Mouse (Mus musculus) G1E (cell line): ENCODE data around the gene Gaa. TPM values are rescaled to one million over a fixed set of nuclear protein-coding genes. Genes with fewer than 3 reads are reported as not detected.
"Not testable (repeated sequence)": the region's sequence is repeated elsewhere in the genome, so short reads cannot be mapped to it uniquely, and the experiment has no call there.

Source experiments
- ATAC-seq: 2 replicates; pipeline ENCODE4 v1.8.0; 2016; ENCODE audit warnings: mild to moderate bottlenecking; ENCODE audit not compliant: insufficient number of reproducible peaks, poor library complexity, low FRiP score, severe bottlenecking; ENCODE audit errors: extremely low read depth
- DNase-seq: peaks from one replicate; pipeline ENCODE4 v3.0.0; 2012; ENCODE audit warnings: low spot score
- H3K27me3 ChIP-seq: 2 replicates; pipeline ENCODE4 v1.6.1; 2012; ENCODE audit warnings: mild to moderate bottlenecking, low read length, inconsistent platforms; ENCODE audit not compliant: insufficient read depth
- H3K36me3 ChIP-seq: replicated peaks from 2 replicates; pipeline ENCODE3; 2012; ENCODE audit warnings: mild to moderate bottlenecking, inconsistent platforms
- H3K4me1 ChIP-seq: 2 replicates; pipeline ENCODE4 v1.6.1; 2012; ENCODE audit warnings: low read depth, low read length, inconsistent platforms, mixed read lengths; ENCODE audit not compliant: insufficient read depth
- H3K4me3 ChIP-seq: 2 replicates; pipeline ENCODE4 v1.5.1; 2012; ENCODE audit warnings: low read depth, mild to moderate bottlenecking, inconsistent platforms, low read length, moderate library complexity, mixed read lengths
- H3K9me3 ChIP-seq: replicated peaks from 2 replicates; pipeline ENCODE4 v1.6.1; 2012; ENCODE audit warnings: inconsistent platforms
- CTCF ChIP-seq: IDR thresholded peaks from 2 replicates; pipeline ENCODE4 v1.5.1; 2012; ENCODE audit warnings: low read depth, low read length, inconsistent platforms, mixed read lengths
- GATA1 ChIP-seq: IDR thresholded peaks from 2 replicates; pipeline ENCODE4 v1.6.1; 2012; ENCODE audit warnings: borderline replicate concordance, low read length, inconsistent platforms, mixed read lengths
- GATA2 ChIP-seq: IDR thresholded peaks from 2 replicates; pipeline ENCODE4 v1.6.1; 2012; ENCODE audit warnings: low read depth, low read length, inconsistent platforms, borderline replicate concordance
- POLR2AphosphoS5 ChIP-seq: IDR thresholded peaks from 2 replicates; pipeline ENCODE4 v1.6.1; 2012; ENCODE audit warnings: low read depth, low read length, inconsistent platforms; ENCODE audit not compliant: insufficient replicate concordance
- TAL1 ChIP-seq: conservative IDR thresholded peaks from 2 replicates; pipeline ENCODE4 v1.6.1; 2012; ENCODE audit warnings: low read depth, low read length, inconsistent platforms, mixed read lengths
- polyA plus RNA-seq: library from polyadenylated mRNA; stranded (reverse); fragments of >175 nt; gene quantifications from 2 replicates; pipeline ENCODE4 v1.2.3, GENCODE M21; 2012
- total RNA-seq, 2 experiments: library from RNA; stranded (forward) in 1 of 2; stranded (reverse) in 1 of 2; fragments of 200-1000 nt in 1 of 2; fragments of >200 nt in 1 of 2; fragmentation: Nextera tagmentation in 1 of 2; gene quantifications; 2 replicates each; pipeline ENCODE4 v1.2.3; 2014 to 2017

The Gaa gene
- total and polyA plus RNA-seq, 3 experiments = 27.5 to 102 (median 59.7) TPM

GRCm38 (mm10) chr11:119287207-119287992 is 19.7 kb downstream of the Gaa start:
- H3K9me3 ChIP-seq = no peaks in the 10 kb centered on the region
- H3K4me3 ChIP-seq = no peak overlapping the region
- ATAC-seq (no peak), DNase-seq (no peak)
- no peak for TF ChIP-seq CTCF
- TF ChIP-seq TAL1 = no peak
- no peak for TF ChIP-seq GATA1
- no peak for TF ChIP-seq GATA2
- TF ChIP-seq POLR2AphosphoS5 = no peak
- peaks cover 95% of the 10 kb centered on the region for H3K36me3 ChIP-seq
- H3K27me3 ChIP-seq = no peaks in the 10 kb centered on the region
- H3K4me1 ChIP-seq = peaks cover 7% of the 10 kb centered on the region

GRCm38 (mm10) chr11:119292861-119293260 is 25.2 kb downstream of the Gaa start:
- Histone ChIP-seq H3K36me3 (peaks cover 98% of the 10 kb centered on the region), H3K4me1 (peaks cover 16% of the 10 kb centered on the region)
- H3K27me3 ChIP-seq, DNase-seq, H3K4me3 ChIP-seq, ATAC-seq, H3K9me3 ChIP-seq: not testable (repeated sequence)

- Histone ChIP-seq H3K36me3 (peaks cover 58% of the 10 kb centered on the region), H3K4me3 (peak overlapping the region; percentile 92; the same call in 1 of the 2 replicates), H3K27me3 (peaks cover 15% of the 10 kb centered on the region), H3K9me3 (no peaks in the 10 kb centered on the region), H3K4me1 (peaks cover 34% of the 10 kb centered on the region)
- ATAC-seq (no peak; the same call in 1 of the 2 replicates), DNase-seq (peak; percentile 44)
- TF ChIP-seq GATA2 (no peak), TAL1 (no peak), POLR2AphosphoS5 (no peak), GATA1 (no peak), CTCF (no peak)
These were observed 30.3 kb downstream of the Gaa start for GRCm38 (mm10) chr11:119297996-119298395.

GRCm38 (mm10) chr11:119298917-119299316 is 31.2 kb downstream of the Gaa start:
- no peak for TF ChIP-seq CTCF
- TF ChIP-seq POLR2AphosphoS5 = no peak
- no peak for TF ChIP-seq GATA2
- TF ChIP-seq GATA1 = no peak
- TF ChIP-seq TAL1 = no peak
- peak overlapping the region; percentile 92 for H3K4me3 ChIP-seq
- peaks cover 30% of the 10 kb centered on the region for H3K4me1 ChIP-seq
- ATAC-seq = no peak
- DNase-seq = no peak
- H3K27me3 ChIP-seq = peaks cover 24% of the 10 kb centered on the region
- no peaks in the 10 kb centered on the region for H3K9me3 ChIP-seq
- peaks cover 48% of the 10 kb centered on the region for H3K36me3 ChIP-seq

- peak; percentile 94 for DNase-seq
- TF ChIP-seq CTCF (no peak), POLR2AphosphoS5 (no peak), GATA1 (no peak), GATA2 (no peak), TAL1 (no peak)
These were observed 31.9 kb downstream of the Gaa start, which contains the start of gene Eif4a3 for GRCm38 (mm10) chr11:119299391-119300245. Gene Eif4a3 (minus strand): TSS chr11:119300089.

GRCm38 (mm10) chr11:119300246-119300935 is 32.7 kb downstream of the Gaa start:
- no peaks in the 10 kb centered on the region for H3K9me3 ChIP-seq
- H3K4me1 ChIP-seq = peaks cover 34% of the 10 kb centered on the region
- peak overlapping the region; percentile 92 for H3K4me3 ChIP-seq
- H3K36me3 ChIP-seq = peaks cover 34% of the 10 kb centered on the region
- peaks cover 38% of the 10 kb centered on the region for H3K27me3 ChIP-seq
- no peak for DNase-seq
- TF ChIP-seq GATA1 (no peak), POLR2AphosphoS5 (no peak), GATA2 (no peak), CTCF (no peak), TAL1 (no peak)
- no peak for ATAC-seq

More at GRCm38 (mm10) chr11:119299391-119300245, 31.9 kb downstream of the Gaa start, which contains the start of gene Eif4a3:
- peaks cover 41% of the 10 kb centered on the region for H3K36me3 ChIP-seq
- peaks cover 30% of the 10 kb centered on the region for H3K4me1 ChIP-seq
- H3K27me3 ChIP-seq = peaks cover 31% of the 10 kb centered on the region
- ATAC-seq = peak; percentile 75
- H3K9me3 ChIP-seq = no peaks in the 10 kb centered on the region
- peak within 1 kb of the TSS; percentile 92 for H3K4me3 ChIP-seq
